Mouse (Mus musculus): ENCODE measurements around the gene Dclk2. TPM values are rescaled to one million over a fixed set of nuclear protein-coding genes. Genes with fewer than 3 reads are reported as not detected.
A peak's percentile ranks its signal among the peaks of the same experiment; 100 is the strongest.

Gene Dclk2
- polyA plus RNA-seq, 1 experiment from 2014 or later: 23.1 TPM

DNA sequence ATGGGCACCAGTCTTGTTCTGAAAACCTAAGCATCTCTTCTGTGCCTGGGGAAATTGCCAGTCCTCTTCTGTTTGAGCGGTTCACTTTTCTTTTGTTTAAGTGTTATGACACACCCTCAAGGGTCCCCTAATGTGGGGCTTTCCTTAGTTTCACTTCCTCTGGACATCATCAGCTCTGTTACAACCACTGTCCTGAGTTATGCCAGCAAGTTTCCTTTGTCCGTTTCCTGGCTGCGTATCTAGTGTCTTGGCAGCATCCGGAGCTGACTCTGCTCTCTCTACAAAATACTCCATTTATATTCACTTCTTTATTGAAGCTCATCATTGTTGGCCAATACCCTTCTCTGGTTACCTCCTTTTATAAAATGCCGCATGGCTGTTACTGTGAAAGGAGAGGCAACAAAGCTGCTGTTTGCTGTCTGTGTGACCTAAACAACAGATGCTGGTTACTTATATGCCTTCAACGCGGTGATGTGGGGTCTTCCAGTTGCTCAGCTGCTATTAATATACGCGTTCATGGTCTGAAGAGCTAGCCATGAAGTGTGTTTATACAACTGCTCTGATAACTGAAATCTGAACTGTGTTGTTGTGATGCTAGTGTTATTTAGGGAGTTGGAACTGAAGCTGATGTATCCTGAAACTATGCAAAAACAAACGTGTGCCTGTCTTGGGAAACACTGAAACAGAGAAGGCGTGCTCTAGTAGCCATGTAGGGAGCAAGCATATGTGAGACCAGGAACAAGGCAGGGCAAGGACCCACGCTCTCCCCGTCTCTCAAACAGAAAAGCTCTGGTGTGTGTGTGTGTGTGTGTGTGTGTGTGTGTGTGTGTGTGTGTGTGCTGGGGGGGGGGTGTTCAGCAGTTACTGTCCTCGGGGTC lies 145.8 kb downstream of the Dclk2 start:
- no peaks in the 10 kb centered on the region for H3K9me3 ChIP-seq (ENCODE audit: control insufficient read depth, low read length)
- no peaks in the 10 kb centered on the region for H3K36me3 ChIP-seq (ENCODE audit: control insufficient read depth, insufficient read depth, low read length)
- peak overlapping the region; percentile 14; the same call in 1 of the 2 replicates for H3K27ac ChIP-seq (ENCODE audit: low read depth, low read length)
- H3K27me3 ChIP-seq (ENCODE audit: control insufficient read depth, insufficient read depth, low read length): no peaks in the 10 kb centered on the region
- H3K4me3 ChIP-seq (ENCODE audit: low read depth, low read length): no peak overlapping the region
- DNase-seq (ENCODE audit: low spot score, missing footprints) (no peak), ATAC-seq (ENCODE audit: low FRiP score) (no peak)
- H3K9ac ChIP-seq (ENCODE audit: low read length): 0 out of 2 replicates have a peak overlapping the region, but pooled peaks have one; percentile 5
- 72% methylated on average over 14 of the region's 14 CpGs for WGBS
- no peak overlapping the region for H3K4me2 ChIP-seq
- H3K4me1 ChIP-seq (ENCODE audit: control insufficient read depth, insufficient read depth, low read length): peaks cover 8% of the 10 kb centered on the region

DNA sequence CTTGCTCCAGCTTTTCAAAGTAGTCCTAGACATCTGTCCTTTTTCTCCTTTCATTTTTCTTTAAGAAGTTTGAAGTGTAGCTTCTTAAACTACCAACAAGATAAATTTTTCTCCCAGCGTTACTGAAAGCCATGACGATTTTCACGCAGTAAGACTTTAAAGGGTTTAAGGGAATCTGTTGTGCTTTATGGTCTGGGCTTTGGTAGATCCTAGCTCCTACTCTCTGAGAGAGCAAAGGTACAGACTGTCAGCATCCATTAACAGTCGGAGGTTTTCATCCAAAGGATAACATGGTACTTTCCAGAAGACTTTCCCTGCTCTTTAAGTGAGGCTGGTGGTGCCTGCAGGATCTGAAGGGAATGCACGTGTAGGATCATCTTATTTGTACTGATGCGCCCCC lies 151.7 kb downstream of the Dclk2 start:
- no peaks in the 10 kb centered on the region for H3K9me3 ChIP-seq (ENCODE audit: control insufficient read depth, low read length)
- peak overlapping the region; percentile 26; the same call in 1 of the 2 replicates for H3K27ac ChIP-seq (ENCODE audit: low read depth, low read length)
- WGBS: 28% methylated on average over 6 of the region's 6 CpGs
- no peaks in the 10 kb centered on the region for H3K36me3 ChIP-seq (ENCODE audit: control insufficient read depth, insufficient read depth, low read length)
- ATAC-seq (ENCODE audit: low FRiP score): peak; percentile 80
- H3K4me3 ChIP-seq (ENCODE audit: low read depth, low read length): no peak overlapping the region
- H3K27me3 ChIP-seq (ENCODE audit: control insufficient read depth, insufficient read depth, low read length): no peaks in the 10 kb centered on the region
- peaks cover 11% of the 10 kb centered on the region for H3K4me1 ChIP-seq (ENCODE audit: control insufficient read depth, insufficient read depth, low read length)
- DNase-seq (ENCODE audit: low spot score, missing footprints): peak; percentile 88
- no peak overlapping the region for H3K4me2 ChIP-seq
- H3K9ac ChIP-seq (ENCODE audit: low read length): no peak overlapping the region

DNA sequence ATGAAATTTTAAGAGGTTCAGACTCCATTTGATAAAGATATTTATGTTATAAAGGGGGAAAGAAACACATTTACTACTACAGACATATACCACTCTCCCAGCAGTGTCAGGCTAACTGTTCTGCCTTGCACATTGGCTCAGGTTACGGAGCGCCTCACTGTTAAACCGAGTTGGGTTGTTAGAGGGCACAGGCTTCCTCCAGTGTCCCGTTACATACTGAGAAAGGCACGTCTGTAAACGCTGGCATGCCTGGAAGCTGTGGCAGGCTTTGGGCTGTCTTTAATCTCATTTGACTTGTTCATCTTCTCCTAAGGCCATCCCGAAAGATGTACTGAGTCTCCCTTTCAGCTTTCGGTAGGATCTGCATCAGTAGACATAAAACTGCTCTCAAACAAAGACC lies 152.1 kb downstream of the Dclk2 start:
- H3K4me1 ChIP-seq (ENCODE audit: control insufficient read depth, insufficient read depth, low read length): peaks cover 11% of the 10 kb centered on the region
- H3K4me2 ChIP-seq: peak overlapping the region; percentile 31
- H3K4me3 ChIP-seq (ENCODE audit: low read depth, low read length): no peak overlapping the region
- H3K9me3 ChIP-seq (ENCODE audit: control insufficient read depth, low read length): no peaks in the 10 kb centered on the region
- H3K36me3 ChIP-seq (ENCODE audit: control insufficient read depth, insufficient read depth, low read length): no peaks in the 10 kb centered on the region
- 7% methylated on average over 8 of the region's 8 CpGs for WGBS
- no peak overlapping the region for H3K27ac ChIP-seq (ENCODE audit: low read depth, low read length)
- H3K27me3 ChIP-seq (ENCODE audit: control insufficient read depth, insufficient read depth, low read length): no peaks in the 10 kb centered on the region
- H3K9ac ChIP-seq (ENCODE audit: low read length): no peak overlapping the region
- DNase-seq (ENCODE audit: low spot score, missing footprints): peak; percentile 90
- peak; percentile 65 for ATAC-seq (ENCODE audit: low FRiP score)

DNA sequence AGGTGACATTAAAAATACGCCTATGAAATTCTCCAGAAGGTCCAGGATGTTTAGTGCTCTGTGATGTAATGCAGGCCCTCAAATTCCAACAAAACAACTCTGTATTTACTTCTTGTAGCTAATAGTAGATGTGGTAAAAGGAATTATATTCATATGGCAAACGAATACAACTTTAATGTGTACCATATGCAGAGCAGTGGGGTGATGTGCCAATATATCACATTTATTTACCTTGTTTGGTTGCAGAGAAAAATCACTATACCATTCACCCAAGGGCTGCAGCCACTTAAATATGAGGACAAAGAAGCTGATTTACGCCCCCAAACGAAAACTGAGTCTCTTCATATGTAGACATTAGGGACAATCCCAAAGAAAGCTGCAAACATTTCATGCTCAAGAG lies 158.2 kb downstream of the Dclk2 start:
- Histone ChIP-seq H3K27ac (ENCODE audit: low read depth, low read length) (no peak overlapping the region), H3K4me1 (ENCODE audit: control insufficient read depth, insufficient read depth, low read length) (0 out of 2 replicates have a peak, but pooled peaks cover 3% of the 10 kb centered on the region), H3K27me3 (ENCODE audit: control insufficient read depth, insufficient read depth, low read length) (no peaks in the 10 kb centered on the region), H3K9ac (ENCODE audit: low read length) (no peak overlapping the region), H3K36me3 (ENCODE audit: control insufficient read depth, insufficient read depth, low read length) (no peaks in the 10 kb centered on the region), H3K9me3 (ENCODE audit: control insufficient read depth, low read length) (no peaks in the 10 kb centered on the region), H3K4me2 (no peak overlapping the region), H3K4me3 (ENCODE audit: low read depth, low read length) (no peak overlapping the region)
- DNase-seq (ENCODE audit: low spot score, missing footprints) (no peak), ATAC-seq (ENCODE audit: low FRiP score) (no peak)
- WGBS: 87% methylated on average over 4 of the region's 4 CpGs

DNA sequence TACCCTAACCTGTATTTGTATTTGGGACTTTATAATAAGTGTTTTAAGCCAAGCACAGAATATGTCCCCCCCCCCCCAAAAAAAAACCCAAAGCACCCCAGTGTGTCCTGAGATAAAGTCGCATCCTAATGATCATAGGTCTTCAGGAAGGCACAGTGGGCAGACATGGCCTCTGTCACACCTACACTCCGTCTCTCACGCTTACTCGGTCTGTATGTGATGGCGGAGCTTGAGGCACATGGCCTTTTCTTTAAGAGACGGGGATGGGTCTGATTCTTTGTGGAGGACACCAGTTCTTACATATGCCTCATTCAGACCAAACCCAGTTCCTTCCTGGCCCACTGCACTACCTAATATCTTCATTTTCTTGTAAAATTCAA lies 158.6 kb downstream of the Dclk2 start:
- H3K4me3 ChIP-seq (ENCODE audit: low read depth, low read length): no peak overlapping the region
- H3K27me3 ChIP-seq (ENCODE audit: control insufficient read depth, insufficient read depth, low read length): no peaks in the 10 kb centered on the region
- WGBS: 78% methylated on average over 6 of the region's 6 CpGs
- H3K9ac ChIP-seq (ENCODE audit: low read length): no peak overlapping the region
- H3K9me3 ChIP-seq (ENCODE audit: control insufficient read depth, low read length): no peaks in the 10 kb centered on the region
- H3K27ac ChIP-seq (ENCODE audit: low read depth, low read length): no peak overlapping the region
- H3K4me1 ChIP-seq (ENCODE audit: control insufficient read depth, insufficient read depth, low read length): 0 out of 2 replicates have a peak, but pooled peaks cover 3% of the 10 kb centered on the region
- DNase-seq (ENCODE audit: low spot score, missing footprints): no peak
- no peaks in the 10 kb centered on the region for H3K36me3 ChIP-seq (ENCODE audit: control insufficient read depth, insufficient read depth, low read length)
- no peak overlapping the region for H3K4me2 ChIP-seq
- peak; percentile 60; the same call in 1 of the 2 replicates for ATAC-seq (ENCODE audit: low FRiP score)

DNA sequence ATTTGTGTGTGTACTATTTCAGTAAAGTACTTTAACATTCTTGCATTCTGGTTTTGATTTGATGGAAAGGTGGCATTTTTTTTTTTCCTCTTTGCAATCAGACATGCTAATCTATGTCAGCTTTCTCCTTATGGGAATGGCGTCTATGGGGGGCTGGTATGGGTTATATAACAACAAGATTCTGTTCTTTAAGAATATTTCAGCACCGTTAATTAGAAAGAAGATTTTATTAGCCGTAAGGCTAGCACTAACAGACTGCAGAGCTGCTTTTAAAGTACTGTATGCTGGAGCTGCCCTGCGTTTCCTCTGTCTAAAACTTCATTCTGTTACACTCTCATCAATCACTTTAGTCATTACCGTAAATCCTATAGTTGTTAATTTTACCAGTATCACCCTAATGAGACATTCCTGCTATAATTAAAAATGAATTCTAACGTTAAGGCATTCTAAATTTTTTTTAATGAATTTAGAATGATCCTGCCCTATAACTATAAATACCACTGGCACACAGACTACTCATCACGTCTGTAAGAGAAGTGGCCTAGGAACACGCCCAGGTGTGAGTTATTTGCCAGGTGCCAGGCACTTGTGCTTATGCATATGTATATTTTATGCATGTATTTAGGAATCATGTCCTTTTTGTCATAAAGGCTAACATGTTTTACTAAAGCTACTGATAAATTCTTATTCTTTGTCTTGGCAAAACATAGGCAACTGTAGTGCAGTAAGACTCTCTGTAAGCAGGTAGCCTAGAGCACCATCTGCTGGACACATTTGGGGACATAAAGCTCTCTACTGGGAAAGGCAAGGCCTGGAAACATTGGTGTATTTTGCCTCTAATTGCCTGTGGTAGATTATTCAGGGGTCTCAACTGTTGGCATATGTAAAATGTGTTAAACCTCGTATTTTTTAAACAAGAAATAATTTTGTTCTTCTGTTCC lies 159.3 kb downstream of the Dclk2 start:
- H3K4me1 ChIP-seq (ENCODE audit: control insufficient read depth, insufficient read depth, low read length): 0 out of 2 replicates have a peak, but pooled peaks cover 3% of the 10 kb centered on the region
- H3K9ac ChIP-seq (ENCODE audit: low read length): no peak overlapping the region
- no peak overlapping the region for H3K4me3 ChIP-seq (ENCODE audit: low read depth, low read length)
- H3K4me2 ChIP-seq: no peak overlapping the region
- no peaks in the 10 kb centered on the region for H3K27me3 ChIP-seq (ENCODE audit: control insufficient read depth, insufficient read depth, low read length)
- WGBS: 48% methylated on average over 9 of the region's 9 CpGs
- no peak overlapping the region for H3K27ac ChIP-seq (ENCODE audit: low read depth, low read length)
- ATAC-seq (ENCODE audit: low FRiP score) (peak; percentile 84), DNase-seq (ENCODE audit: low spot score, missing footprints) (peak; percentile 93)
- H3K36me3 ChIP-seq (ENCODE audit: control insufficient read depth, insufficient read depth, low read length): no peaks in the 10 kb centered on the region
- H3K9me3 ChIP-seq (ENCODE audit: control insufficient read depth, low read length): no peaks in the 10 kb centered on the region

DNA sequence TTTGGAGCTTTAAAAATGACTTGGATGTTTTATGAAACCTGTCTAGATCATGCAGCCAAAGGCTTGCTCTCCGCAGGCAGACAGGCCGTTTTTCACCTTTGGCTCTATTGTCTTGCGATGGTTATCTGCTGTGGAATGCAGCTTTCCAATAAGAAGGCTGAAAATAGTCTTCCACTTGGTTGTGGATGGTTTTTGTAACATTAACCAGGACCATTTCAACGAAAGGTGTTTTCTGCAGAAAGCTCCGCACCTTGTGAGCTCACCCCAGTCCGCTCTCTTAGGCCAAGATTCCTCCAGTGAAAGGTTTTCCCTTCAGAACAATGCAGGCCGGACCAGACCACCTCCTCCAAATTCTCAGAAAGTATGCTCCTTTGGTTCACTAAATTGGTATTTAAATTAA lies 160.2 kb downstream of the Dclk2 start:
- DNase-seq (ENCODE audit: low spot score, missing footprints): peak; percentile 91
- peak overlapping the region; percentile 5; the same call in 1 of the 2 replicates for H3K27ac ChIP-seq (ENCODE audit: low read depth, low read length)
- no peaks in the 10 kb centered on the region for H3K9me3 ChIP-seq (ENCODE audit: control insufficient read depth, low read length)
- 40% methylated on average over 7 of the region's 7 CpGs for WGBS
- H3K4me2 ChIP-seq: peak overlapping the region; percentile 34
- peak overlapping the region; percentile 46 for H3K9ac ChIP-seq (ENCODE audit: low read length)
- H3K4me3 ChIP-seq (ENCODE audit: low read depth, low read length): no peak overlapping the region
- H3K27me3 ChIP-seq (ENCODE audit: control insufficient read depth, insufficient read depth, low read length): no peaks in the 10 kb centered on the region
- no peaks in the 10 kb centered on the region for H3K36me3 ChIP-seq (ENCODE audit: control insufficient read depth, insufficient read depth, low read length)
- 0 out of 2 replicates have a peak, but pooled peaks cover 3% of the 10 kb centered on the region for H3K4me1 ChIP-seq (ENCODE audit: control insufficient read depth, insufficient read depth, low read length)
- no peak for ATAC-seq (ENCODE audit: low FRiP score)

DNA sequence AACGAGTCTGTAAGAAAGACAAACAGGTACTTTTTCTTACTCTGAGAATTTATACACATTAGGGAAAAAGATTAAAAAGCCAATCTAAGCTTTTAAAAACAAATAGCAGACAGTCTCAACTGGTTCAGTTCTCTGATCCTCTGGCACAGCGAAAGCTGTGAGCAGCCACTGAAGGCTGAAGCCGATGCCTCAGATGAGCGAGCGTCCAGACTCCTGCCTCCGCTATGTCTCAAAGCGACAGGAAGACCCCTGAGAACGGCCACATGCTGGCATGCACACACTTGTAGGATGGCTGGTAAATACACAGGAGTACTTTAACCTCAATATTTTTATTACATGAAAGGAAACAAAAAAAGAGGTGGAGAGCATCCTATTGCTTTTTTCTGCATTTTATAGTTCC lies 160.8 kb downstream of the Dclk2 start:
- ATAC-seq (ENCODE audit: low FRiP score) (peak; percentile 68; the same call in 1 of the 2 replicates), DNase-seq (ENCODE audit: low spot score, missing footprints) (peak; percentile 90)
- Histone ChIP-seq H3K4me1 (ENCODE audit: control insufficient read depth, insufficient read depth, low read length) (peaks cover 5% of the 10 kb centered on the region; the same call in 1 of the 2 replicates), H3K4me3 (ENCODE audit: low read depth, low read length) (peak overlapping the region; percentile 5; the same call in 1 of the 2 replicates), H3K27me3 (ENCODE audit: control insufficient read depth, insufficient read depth, low read length) (no peaks in the 10 kb centered on the region), H3K36me3 (ENCODE audit: control insufficient read depth, insufficient read depth, low read length) (no peaks in the 10 kb centered on the region), H3K27ac (ENCODE audit: low read depth, low read length) (no peak overlapping the region), H3K9ac (ENCODE audit: low read length) (peak overlapping the region; percentile 53), H3K4me2 (peak overlapping the region; percentile 37), H3K9me3 (ENCODE audit: control insufficient read depth, low read length) (no peaks in the 10 kb centered on the region)
- WGBS: 30% methylated on average over 8 of the region's 8 CpGs

Data from midbrain, embryonic 11.5 days (tissue).